Mouse (Mus musculus) bone marrow, adult 2 months (tissue): Measurements from ENCODE around the gene Gm20403.

Experiments
- CTCF ChIP-seq: fragments of 200-500 bp; IDR thresholded peaks from 2 replicates; pipeline ENCODE4 v1.5.1; 2011; ENCODE audit warnings: low read length, control low read depth; ENCODE audit not compliant: control insufficient read depth, insufficient read depth
- POLR2A ChIP-seq: fragments of 200-500 bp; IDR thresholded peaks from 2 replicates; pipeline ENCODE4 v1.6.1; 2011; ENCODE audit warnings: low read depth, mild to moderate bottlenecking, control low read depth, low read length, borderline replicate concordance; ENCODE audit not compliant: control insufficient read depth

- TF ChIP-seq POLR2A (no peak), CTCF (no peak)
Observed at GRCm38 (mm10) chr12:54992814-54993213, 6.5 kb upstream of the Gm20403 start.
